Mouse (Mus musculus): ENCODE results near the gene Rpn2. TPM values are rescaled to one million over a fixed set of nuclear protein-coding genes. Genes with fewer than 3 reads are reported as not detected.

The Rpn2 gene
- polyA plus RNA-seq, 2 experiments = 98.5 to 128 TPM

DNA sequence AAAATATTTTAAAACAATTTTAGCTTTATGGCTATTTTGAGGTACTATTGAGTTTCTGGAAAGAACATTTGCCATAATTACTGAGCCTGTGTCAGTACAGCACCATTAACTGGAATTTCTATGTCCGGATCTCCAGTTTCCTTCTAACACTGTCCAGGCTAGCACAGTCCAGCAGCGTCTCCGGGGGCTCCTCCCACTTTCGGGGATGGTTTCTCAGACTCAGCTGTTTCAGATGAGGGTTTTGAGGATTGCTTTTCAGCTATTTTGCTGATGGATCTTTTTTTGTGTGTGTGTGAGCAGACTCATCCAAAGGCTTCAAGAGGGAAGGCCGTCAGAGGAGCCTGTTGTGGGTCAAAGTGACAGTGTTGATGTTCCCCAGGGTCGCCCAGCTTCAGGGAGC lies 92.9 kb downstream of the Rpn2 start:
- H3K4me1 ChIP-seq (replicated peaks; ENCODE audit: control insufficient read depth in 2 of 2, insufficient read depth in 2 of 2, low read length in 1 of 2) = peaks cover 3 to 12% of the 10 kb centered on the region in 2 experiments
- no peaks in the 10 kb centered on the region for H3K9me3 ChIP-seq (ENCODE audit: control insufficient read depth, low read length)
- DNase-seq (ENCODE audit: low read depth in 3 of 3, low spot score in 3 of 3) (no peak), ATAC-seq (ENCODE audit: insufficient read depth) (no peak)
- WGBS (ENCODE audit: insufficient replicate concordance) = 73% methylated on average over 6 of the region's 6 CpGs
- no peak overlapping the region for H3K4me3 ChIP-seq (ENCODE audit: insufficient read depth in 1 of 2, low read depth in 2 of 2, low read length in 2 of 2)
- TF ChIP-seq EP300 (IDR thresholded peaks at IDR 0.05; ENCODE audit: low read depth) (no peak), CTCF (IDR thresholded peaks at IDR 0.05; ENCODE audit: low read depth) (no peak)
- no peak overlapping the region for H3K4me2 ChIP-seq (ENCODE audit: low read depth)
- no peaks in the 10 kb centered on the region for H3K36me3 ChIP-seq (replicated peaks; ENCODE audit: control insufficient read depth, insufficient read depth, low read depth)
- H3K27me3 ChIP-seq (ENCODE audit: control insufficient read depth, insufficient read depth, low read length) = no peaks in the 10 kb centered on the region
- H3K9ac ChIP-seq (replicated peaks) = no peak overlapping the region
- no peak overlapping the region for H3K27ac ChIP-seq

DNA sequence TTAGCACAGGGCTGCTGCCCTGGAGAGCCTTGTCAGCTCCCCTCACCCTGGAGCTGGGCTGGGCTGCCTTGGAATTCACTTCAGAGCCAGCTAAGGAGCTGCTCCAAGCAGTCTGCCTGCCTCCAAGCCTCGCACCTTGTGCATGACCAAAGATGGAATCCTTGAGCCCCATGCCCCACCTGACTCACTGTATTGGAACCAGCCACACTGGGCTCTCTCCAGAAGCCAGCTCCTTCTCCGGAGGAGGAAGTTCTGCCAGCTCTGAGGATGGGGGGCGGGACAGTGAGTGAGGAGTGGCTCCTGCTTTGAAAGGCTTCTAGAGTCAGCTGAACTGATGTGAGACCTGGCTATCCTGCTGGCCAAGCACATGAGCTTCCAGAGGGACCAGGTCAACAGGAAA lies 94.9 kb downstream of the Rpn2 start:
- TF ChIP-seq EP300 (IDR thresholded peaks at IDR 0.05; ENCODE audit: low read depth) (no peak), CTCF (IDR thresholded peaks at IDR 0.05; ENCODE audit: low read depth) (no peak)
- no peaks in the 10 kb centered on the region for H3K36me3 ChIP-seq (replicated peaks; ENCODE audit: control insufficient read depth, insufficient read depth, low read depth)
- DNase-seq (ENCODE audit: low read depth in 3 of 3, low spot score in 3 of 3) (no peak), ATAC-seq (ENCODE audit: insufficient read depth) (no peak)
- 60% methylated on average over 3 of the region's 3 CpGs for WGBS (ENCODE audit: insufficient replicate concordance)
- H3K4me3 ChIP-seq (ENCODE audit: insufficient read depth in 1 of 2, low read depth in 2 of 2, low read length in 2 of 2) = no peak overlapping the region
- H3K27me3 ChIP-seq (ENCODE audit: control insufficient read depth, insufficient read depth, low read length) = no peaks in the 10 kb centered on the region
- H3K4me1 ChIP-seq (replicated peaks; ENCODE audit: control insufficient read depth in 2 of 2, insufficient read depth in 2 of 2, low read length in 1 of 2) = peaks cover 0 to 4% of the 10 kb centered on the region in 2 experiments; a peak in 2 of 4 replicates
- H3K4me2 ChIP-seq (ENCODE audit: low read depth) = no peak overlapping the region
- H3K27ac ChIP-seq = no peak overlapping the region
- no peak overlapping the region for H3K9ac ChIP-seq (replicated peaks)
- no peaks in the 10 kb centered on the region for H3K9me3 ChIP-seq (ENCODE audit: control insufficient read depth, low read length)

DNA sequence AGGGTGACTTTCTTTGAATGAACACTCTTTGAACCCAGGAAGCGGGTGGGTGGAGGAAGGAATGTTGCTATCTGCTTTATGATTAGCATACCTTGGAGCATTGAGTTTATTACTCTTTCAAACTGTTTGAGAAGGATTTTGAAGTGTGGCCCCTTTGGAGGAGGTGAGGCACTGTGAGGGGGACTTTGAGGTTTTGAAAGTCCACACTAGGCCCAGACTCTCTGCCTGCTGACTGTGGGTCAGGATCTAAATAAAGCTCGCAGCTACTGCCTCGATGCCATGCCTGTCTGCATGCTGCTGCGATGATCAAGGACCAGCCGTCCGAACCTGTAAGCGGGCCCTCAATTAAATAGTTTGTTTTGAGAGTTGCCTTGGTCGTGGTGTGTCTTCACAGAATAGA lies 96.2 kb downstream of the Rpn2 start:
- no peaks in the 10 kb centered on the region for H3K4me1 ChIP-seq (replicated peaks; ENCODE audit: control insufficient read depth in 2 of 2, insufficient read depth in 2 of 2, low read length in 1 of 2)
- DNase-seq (ENCODE audit: low read depth in 3 of 3, low spot score in 3 of 3) (no peak), ATAC-seq (ENCODE audit: insufficient read depth) (no peak)
- WGBS (ENCODE audit: insufficient replicate concordance) = 63% methylated on average over 8 of the region's 8 CpGs
- TF ChIP-seq EP300 (IDR thresholded peaks at IDR 0.05; ENCODE audit: low read depth) (no peak), CTCF (IDR thresholded peaks at IDR 0.05; ENCODE audit: low read depth) (no peak)
- no peak overlapping the region for H3K27ac ChIP-seq
- no peaks in the 10 kb centered on the region for H3K27me3 ChIP-seq (ENCODE audit: control insufficient read depth, insufficient read depth, low read length)
- H3K9me3 ChIP-seq (ENCODE audit: control insufficient read depth, low read length) = no peaks in the 10 kb centered on the region
- H3K9ac ChIP-seq (replicated peaks) = no peak overlapping the region
- no peak overlapping the region for H3K4me3 ChIP-seq (ENCODE audit: insufficient read depth in 1 of 2, low read depth in 2 of 2, low read length in 2 of 2)
- H3K36me3 ChIP-seq (replicated peaks; ENCODE audit: control insufficient read depth, insufficient read depth, low read depth) = no peaks in the 10 kb centered on the region; the same call in 1 of the 2 replicates
- no peak overlapping the region for H3K4me2 ChIP-seq (ENCODE audit: low read depth)

Other genes starting within 250 kb of the Rpn2 start
- gene Soga1, start 199.8 kb upstream of the Rpn2 start, polyA plus RNA-seq (2012; rRNA removed) = 1.8 and 2.0 TPM in 2 replicates
- gene Soga1, start 199.8 kb upstream of the Rpn2 start, polyA plus RNA-seq (2014; fragmentation: Nextera tagmentation; extraction: Ambion mirVana) = 1.6 and 1.8 TPM in 2 replicates
- gene Tldc2, start 192.0 kb upstream of the Rpn2 start, polyA plus RNA-seq (2012; rRNA removed) = not detected in 2 replicates
- 0.25 TPM in 1 of 2 replicates, not detected in the other for gene Tldc2, start 192.0 kb upstream of the Rpn2 start, polyA plus RNA-seq (2014; fragmentation: Nextera tagmentation; extraction: Ambion mirVana)
- 8.5 and 11.9 TPM in 2 replicates for gene Samhd1, start 143.8 kb upstream of the Rpn2 start, polyA plus RNA-seq (2012; rRNA removed)
- gene Samhd1, start 143.8 kb upstream of the Rpn2 start, polyA plus RNA-seq (2014; fragmentation: Nextera tagmentation; extraction: Ambion mirVana) = 17.6 and 18.0 TPM in 2 replicates
- 9.9 and 14.4 TPM in 2 replicates for gene Rbl1, start 74.5 kb upstream of the Rpn2 start, polyA plus RNA-seq (2012; rRNA removed)
- 19.8 and 21.6 TPM in 2 replicates for gene Rbl1, start 74.5 kb upstream of the Rpn2 start, polyA plus RNA-seq (2014; fragmentation: Nextera tagmentation; extraction: Ambion mirVana)
- 0.08 and 0.11 TPM in 2 replicates for gene Mroh8, start 532 bp downstream of the Rpn2 start, polyA plus RNA-seq (2012; rRNA removed)
- gene Mroh8, start 532 bp downstream of the Rpn2 start, polyA plus RNA-seq (2014; fragmentation: Nextera tagmentation; extraction: Ambion mirVana) = 0.05 and 0.08 TPM in 2 replicates
- gene Ghrh, start 68.5 kb downstream of the Rpn2 start, polyA plus RNA-seq (2012; rRNA removed) = not detected in 2 replicates
- 0.22 TPM in 1 of 2 replicates, not detected in the other for gene Ghrh, start 68.5 kb downstream of the Rpn2 start, polyA plus RNA-seq (2014; fragmentation: Nextera tagmentation; extraction: Ambion mirVana)
- 13.4 and 14.6 TPM in 2 replicates for gene Manbal, start 88.6 kb downstream of the Rpn2 start, polyA plus RNA-seq (2012; rRNA removed)
- gene Manbal, start 88.6 kb downstream of the Rpn2 start, polyA plus RNA-seq (2014; fragmentation: Nextera tagmentation; extraction: Ambion mirVana) = 9.1 and 10.1 TPM in 2 replicates
- gene Src, start 139.4 kb downstream of the Rpn2 start, polyA plus RNA-seq (2012; rRNA removed) = 2.3 and 2.4 TPM in 2 replicates
- gene Src, start 139.4 kb downstream of the Rpn2 start, polyA plus RNA-seq (2014; fragmentation: Nextera tagmentation; extraction: Ambion mirVana) = 0.90 and 1.2 TPM in 2 replicates